Mouse (Mus musculus) left cerebral cortex, adult 2 months (tissue): ENCODE results near the gene Nt5dc2. TPM values are rescaled to one million over a fixed set of nuclear protein-coding genes. Genes with fewer than 3 reads are reported as not detected.

ENCODE experiments used
- DNase-seq, 2 experiments: peaks; one replicate each; pipeline ENCODE4 v3.0.0; 2021 to 2022; ENCODE audit warnings: low spot score in 2 of 2, mixed read lengths in 1 of 2; ENCODE audit errors: extremely low spot score in 1 of 2
- H3K27ac ChIP-seq: fragments of 200-600 bp; 2 replicates; pipeline ENCODE4 v1.8.1; 2022
- H3K4me3 ChIP-seq: fragments of 200-600 bp; 2 replicates; pipeline ENCODE4 v1.8.1; 2022
- CTCF ChIP-seq: fragments of 200-600 bp; IDR thresholded peaks from 2 replicates; pipeline ENCODE4 v1.8.1; 2022; ENCODE audit warnings: antibody characterized with exemption, mild to moderate bottlenecking, moderate library complexity
- intact Hi-C: fragments of 180-260 bp; cut with DNase I; formaldehyde crosslinking; loops from one replicate; pipeline ENCODE4 v1.15.1; 2025
- total RNA-seq, 2 experiments: library from RNA; stranded (reverse); gene quantifications; 2 replicates each; pipeline ENCODE4 v1.2.3; 2021

The Nt5dc2 gene
- total RNA-seq, 2 experiments from 2014 or later = 2.5 to 2.8 TPM

DNA sequence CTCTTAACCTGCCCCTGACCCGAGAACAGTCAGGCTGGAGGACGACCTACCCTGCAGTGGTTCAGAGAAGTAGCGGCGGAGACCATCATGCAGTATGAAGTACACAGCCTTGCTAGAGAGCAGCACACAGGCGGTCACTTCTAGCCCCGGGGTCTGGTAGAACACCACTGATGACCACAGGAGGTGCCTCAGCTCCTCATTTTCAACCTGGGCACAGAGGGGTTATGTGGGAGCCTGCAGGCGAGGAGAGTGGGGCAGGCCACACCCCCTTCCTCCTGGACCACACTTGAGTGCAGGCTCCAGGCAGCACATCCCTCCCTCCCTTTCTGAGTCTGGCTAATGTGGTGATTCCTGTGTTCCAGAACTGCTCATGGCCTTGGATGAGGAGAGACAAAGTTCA is 42.7 kb downstream of the Nt5dc2 start:
- TF ChIP-seq CTCF = no peak
- Histone ChIP-seq H3K27ac (no peak overlapping the region), H3K4me3 (no peak overlapping the region)
- DNase-seq = no peak
- intact Hi-C loops = no loop called here

DNA sequence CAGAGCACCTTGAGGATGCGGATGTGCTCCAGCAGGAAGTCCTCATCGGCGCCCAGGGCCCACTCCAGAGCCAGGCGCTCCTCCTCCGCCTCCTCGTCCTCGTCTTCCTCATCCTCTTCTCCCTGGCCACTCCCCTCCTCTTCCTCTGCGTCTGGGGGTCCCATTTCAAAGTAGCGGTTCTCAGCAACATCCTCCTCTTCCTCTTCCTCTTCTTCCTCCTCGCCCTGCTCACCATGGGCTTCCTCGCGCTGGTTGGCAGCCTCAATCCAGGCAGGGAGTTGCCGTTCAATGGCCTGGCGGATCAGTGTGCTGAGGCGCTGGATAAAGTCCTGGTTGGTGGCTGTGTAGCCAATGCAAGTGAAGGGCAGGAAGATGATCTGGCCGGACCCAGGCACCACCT is 46.4 kb downstream of the Nt5dc2 start:
- no peak for DNase-seq
- H3K27ac ChIP-seq = no peak overlapping the region
- H3K4me3 ChIP-seq = no peak overlapping the region
- intact Hi-C loops = no loop called here
- no peak for TF ChIP-seq CTCF

- DNase-seq = no peak
- Histone ChIP-seq H3K27ac (no peak overlapping the region), H3K4me3 (no peak overlapping the region)
- no peak for TF ChIP-seq CTCF
- intact Hi-C loops = loop anchor here (2.0 kb wide), 1 partner anchor 21 kb away; no protein-coding TSS in a partner anchor
These were observed 46.9 kb downstream of the Nt5dc2 start for GRCm38 (mm10) chr14:31177715-31178114.

DNA sequence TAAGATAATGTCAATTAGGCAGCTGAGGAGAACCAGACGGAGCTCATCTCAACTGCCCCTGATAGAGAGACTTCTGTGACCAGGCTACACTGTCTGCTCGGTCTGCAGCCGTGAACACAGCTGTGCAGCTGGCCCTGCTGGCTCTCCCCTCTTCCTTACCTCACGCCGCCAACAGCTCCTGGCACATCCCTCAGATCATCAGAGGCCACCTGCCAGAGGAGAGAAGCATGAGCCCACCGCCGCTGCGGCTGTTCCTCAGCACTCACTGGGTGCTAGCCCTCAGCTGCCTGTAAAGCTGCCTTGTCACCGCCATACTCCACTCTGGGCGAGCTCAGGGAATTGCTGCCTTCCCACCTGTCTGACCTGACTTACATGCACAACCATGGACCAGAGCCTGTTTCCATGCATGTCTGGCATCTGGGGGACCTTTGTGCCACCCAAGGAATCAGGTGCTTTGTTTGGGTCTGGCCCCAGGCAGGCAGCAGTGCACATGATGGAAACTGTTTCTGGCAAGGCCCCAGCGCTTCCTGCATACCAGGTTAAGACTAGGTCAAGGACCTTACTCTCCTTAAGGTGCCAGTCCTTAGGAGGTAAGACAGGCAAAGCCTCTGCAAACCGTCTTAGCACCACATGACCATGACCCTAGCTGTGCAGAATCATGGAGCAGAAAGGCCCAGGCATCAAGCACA is 49.0 kb downstream of the Nt5dc2 start:
- intact Hi-C loops = loop anchor here (2.0 kb wide), 1 partner anchor 19 kb away; no protein-coding TSS in a partner anchor
- no peak for DNase-seq
- no peak for TF ChIP-seq CTCF
- Histone ChIP-seq H3K27ac (no peak overlapping the region), H3K4me3 (no peak overlapping the region)

DNA sequence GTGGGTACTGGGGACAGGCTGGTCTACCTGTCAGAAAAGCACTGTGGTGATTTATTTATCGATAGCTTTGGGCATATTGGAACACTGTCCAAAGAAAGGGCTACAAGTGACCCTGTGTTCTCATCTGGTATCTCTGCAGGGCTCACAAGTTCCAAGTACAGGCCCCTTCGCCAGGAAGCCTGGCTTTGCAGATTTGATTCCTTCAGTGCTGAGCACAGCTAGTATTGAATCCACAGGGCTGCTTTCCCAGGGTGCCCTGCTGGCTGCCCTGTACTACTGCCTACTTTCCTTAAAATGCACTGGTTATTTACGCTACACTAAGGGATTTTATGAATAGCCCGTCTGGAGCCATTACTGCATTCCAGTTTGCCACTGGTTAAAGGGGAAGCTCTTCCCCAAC is 50.7 kb downstream of the Nt5dc2 start:
- Histone ChIP-seq H3K27ac (no peak overlapping the region; the same call in 1 of the 2 replicates), H3K4me3 (no peak overlapping the region)
- intact Hi-C loops = no loop called here
- no peak for TF ChIP-seq CTCF
- no peak for DNase-seq

GRCm38 (mm10) chr14:31182786-31183290 is 52.0 kb downstream of the Nt5dc2 start:
- no peak for DNase-seq
- intact Hi-C loops = no loop called here
- no peak for TF ChIP-seq CTCF
- Histone ChIP-seq H3K27ac (no peak overlapping the region), H3K4me3 (no peak overlapping the region)

- intact Hi-C loops = no loop called here
- DNase-seq = no peak
- Histone ChIP-seq H3K4me3 (no peak overlapping the region), H3K27ac (peak overlapping the region; percentile 55; the same call in 1 of the 2 replicates)
- no peak for TF ChIP-seq CTCF
These were observed 52.7 kb downstream of the Nt5dc2 start for GRCm38 (mm10) chr14:31183541-31183940.

- DNase-seq = no peak
- Histone ChIP-seq H3K27ac (no peak overlapping the region), H3K4me3 (no peak overlapping the region)
- intact Hi-C loops = no loop called here
- TF ChIP-seq CTCF = no peak
These were observed 53.3 kb downstream of the Nt5dc2 start for GRCm38 (mm10) chr14:31184195-31184594.

GRCm38 (mm10) chr14:31186656-31187055 is 55.8 kb downstream of the Nt5dc2 start:
- no peak for TF ChIP-seq CTCF
- intact Hi-C loops = no loop called here
- no peak overlapping the region for H3K4me3 ChIP-seq
- DNase-seq = no peak
- no peak overlapping the region for H3K27ac ChIP-seq

Other genes starting within 250 kb of the Nt5dc2 start
- gene Itih4, start 244.6 kb upstream of the Nt5dc2 start, total RNA-seq = under 1 TPM in 1 of 2 experiments, not detected in 1; 0.12 TPM
- gene Itih3, start 207.3 kb upstream of the Nt5dc2 start, total RNA-seq = 10 to 100 TPM; 24.6 to 24.7 TPM
- not detected for gene Itih1, start 187.8 kb upstream of the Nt5dc2 start, total RNA-seq
- gene Nek4, start 179.7 kb upstream of the Nt5dc2 start, total RNA-seq = 10 to 100 TPM; 18.8 to 19.2 TPM
- gene Glt8d1, start 129.7 kb upstream of the Nt5dc2 start, total RNA-seq = 10 to 100 TPM; 42.1 to 44.3 TPM
- 100 to 1,000 TPM; 137 to 156 TPM for gene Spcs1, start 129.4 kb upstream of the Nt5dc2 start, total RNA-seq
- 10 to 100 TPM; 56.9 to 58.0 TPM for gene Pbrm1, start 111.9 kb upstream of the Nt5dc2 start, total RNA-seq
- gene Gnl3, start 111.9 kb upstream of the Nt5dc2 start, total RNA-seq = 10 to 100 TPM; 50.5 to 51.0 TPM
- 10 to 100 TPM; 21.9 to 23.5 TPM for gene Smim4, start 2.1 kb upstream of the Nt5dc2 start, total RNA-seq
- 10 to 100 TPM; 21.2 to 29.4 TPM for gene Stab1, start 37.6 kb downstream of the Nt5dc2 start, total RNA-seq
- 10 to 100 TPM; 33.8 to 37.7 TPM for gene Tnnc1, start 77.3 kb downstream of the Nt5dc2 start, total RNA-seq
- 100 to 1,000 TPM; 387 to 407 TPM for gene Nisch, start 85.9 kb downstream of the Nt5dc2 start, total RNA-seq
- gene Sema3g, start 86.8 kb downstream of the Nt5dc2 start, total RNA-seq = 1 to 10 TPM; 5.4 to 6.1 TPM
- 1 to 10 TPM; 3.3 to 4.3 TPM for gene Phf7, start 120.3 kb downstream of the Nt5dc2 start, total RNA-seq
- gene Bap1, start 120.4 kb downstream of the Nt5dc2 start, total RNA-seq = 100 to 1,000 TPM; 142 to 146 TPM
- 1 to 10 TPM; 4.6 to 5.8 TPM for gene Dnah1, start 192.8 kb downstream of the Nt5dc2 start, total RNA-seq
- gene Capn7, start 205.6 kb downstream of the Nt5dc2 start, total RNA-seq = 10 to 100 TPM; 33.8 to 38.3 TPM